Mouse (Mus musculus) neural tube, embryonic 15.5 days (tissue): Measurements from ENCODE around the gene Slc35e4. TPM values are rescaled to one million over a fixed set of nuclear protein-coding genes. Genes with fewer than 3 reads are reported as not detected.

Experiments
- ATAC-seq: fragments of 200-750 bp; cut with Nextera tagmentation; 2 replicates; pipeline ENCODE4 v1.8.0; 2017; ENCODE audit warnings: mild to moderate bottlenecking, moderate TSS enrichment, moderate library complexity; ENCODE audit not compliant: low FRiP score
- H3K27ac ChIP-seq: fragments of 300-500 bp; sonication (generic); replicated peaks from 2 replicates; pipeline ENCODE4 v1.5.1; 2015; ENCODE audit warnings: mild to moderate bottlenecking, inconsistent platforms
- H3K27me3 ChIP-seq: fragments of 300-500 bp; sonication (generic); replicated peaks from 2 replicates; pipeline ENCODE4 v1.6.1; 2015; ENCODE audit warnings: inconsistent platforms
- H3K36me3 ChIP-seq: fragments of 300-500 bp; sonication (generic); 2 replicates; pipeline ENCODE4 v1.6.1; 2015; ENCODE audit warnings: inconsistent platforms
- H3K4me1 ChIP-seq: fragments of 300-500 bp; sonication (generic); 2 replicates; pipeline ENCODE4 v1.6.1; 2015; ENCODE audit warnings: inconsistent platforms
- H3K4me2 ChIP-seq: fragments of 300-500 bp; sonication (generic); 2 replicates; pipeline ENCODE4 v1.6.1; 2015; ENCODE audit warnings: inconsistent platforms, mild to moderate bottlenecking, moderate library complexity
- H3K4me3 ChIP-seq: fragments of 300-500 bp; sonication (generic); replicated peaks from 2 replicates; pipeline ENCODE4 v1.5.1; 2015; ENCODE audit warnings: mild to moderate bottlenecking, inconsistent platforms
- H3K9ac ChIP-seq: fragments of 300-500 bp; sonication (generic); replicated peaks from 2 replicates; pipeline ENCODE4 v1.6.1; 2015; ENCODE audit warnings: mild to moderate bottlenecking, inconsistent platforms
- H3K9me3 ChIP-seq: fragments of 300-500 bp; sonication (generic); replicated peaks from 2 replicates; pipeline ENCODE4 v1.6.1; 2016; ENCODE audit warnings: inconsistent platforms
- WGBS: fragments of 180-500 bp; shearing (Covaris S2); methylation state at CpG from one replicate; pipeline ENCODE4 v1.1.7; 2015; ENCODE audit warnings: mixed read lengths; 5-methylcytosine and 5-hydroxymethylcytosine counted together
- polyA plus RNA-seq: library from polyadenylated mRNA; unstranded; fragments of >200 nt; fragmentation: Nextera tagmentation; extraction: Ambion mirVana; gene quantifications from 2 replicates; pipeline ENCODE4 v1.2.1, GENCODE M21; 2015

Slc35e4 gene
- polyA plus RNA-seq, 1 experiment from 2014 or later = 19.8 TPM

- H3K4me1 ChIP-seq = peaks cover 17% of the 10 kb centered on the region
- no peak overlapping the region for H3K4me3 ChIP-seq
- no peaks in the 10 kb centered on the region for H3K9me3 ChIP-seq
- WGBS = 74% methylated on average over 4 of the region's 4 CpGs
- no peak overlapping the region for H3K9ac ChIP-seq
- no peaks in the 10 kb centered on the region for H3K36me3 ChIP-seq
- H3K4me2 ChIP-seq = no peak overlapping the region
- no peaks in the 10 kb centered on the region for H3K27me3 ChIP-seq
- no peak for ATAC-seq
- H3K27ac ChIP-seq = no peak overlapping the region
Measured at GRCm38 (mm10) chr11:3935135-3935534, 20.7 kb upstream of the Slc35e4 start.

- ATAC-seq = no peak
- Histone ChIP-seq H3K27ac (no peak overlapping the region), H3K4me2 (no peak overlapping the region), H3K4me3 (no peak overlapping the region), H3K4me1 (peaks cover 17% of the 10 kb centered on the region), H3K9ac (no peak overlapping the region), H3K27me3 (no peaks in the 10 kb centered on the region), H3K36me3 (no peaks in the 10 kb centered on the region), H3K9me3 (no peaks in the 10 kb centered on the region)
- WGBS = 94% methylated on average over 9 of the region's 9 CpGs
Measured at GRCm38 (mm10) chr11:3933756-3934285, 19.4 kb upstream of the Slc35e4 start.

DNA sequence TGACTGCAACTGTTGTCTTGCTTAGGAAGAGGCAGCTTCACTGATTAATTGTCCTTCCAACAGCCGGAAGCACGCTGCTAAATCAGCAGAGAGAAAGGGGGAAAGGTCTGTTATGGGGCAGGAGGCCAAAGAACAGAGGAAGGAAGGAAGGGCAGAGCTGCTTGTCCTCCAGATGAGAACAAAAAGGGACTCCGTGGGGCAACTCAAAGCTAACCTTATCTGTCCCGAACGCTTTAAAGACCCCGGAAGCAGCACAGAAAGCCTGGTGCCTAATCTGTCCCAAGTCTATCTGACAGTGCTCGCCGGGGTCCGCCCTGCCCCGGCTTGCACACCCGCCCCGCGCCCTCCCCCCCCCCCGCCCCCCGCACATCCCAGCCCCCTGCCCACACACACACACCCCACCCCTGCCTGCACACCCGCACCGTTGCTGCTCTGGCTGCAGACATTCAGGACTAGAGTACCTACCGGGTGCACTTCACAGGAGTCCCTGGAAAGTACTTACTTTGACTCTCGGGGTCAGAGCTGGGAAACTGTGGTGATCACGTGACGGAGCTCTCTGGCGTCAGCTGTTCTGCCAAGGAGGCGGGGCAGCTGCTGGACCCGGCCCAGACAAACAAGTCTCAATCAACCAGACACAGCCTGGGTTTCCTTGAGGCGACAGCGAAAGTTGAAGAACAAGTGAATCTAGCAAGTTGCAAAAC is 17.2 kb upstream of the Slc35e4 start, which contains the start of gene Tcn2:
Gene Tcn2 (minus strand): TSS at position 649 of the 701 bp plus-strand sequence.
- no peaks in the 10 kb centered on the region for H3K9me3 ChIP-seq
- peak within 1 kb of the TSS; percentile 48 for H3K4me3 ChIP-seq
- no peak within 1 kb of the TSS for H3K27ac ChIP-seq
- peak within 1 kb of the TSS; percentile 26 for H3K9ac ChIP-seq
- WGBS = under 1% methylated on average over 20 of the region's 26 CpGs
- peaks cover 17% of the 10 kb centered on the region for H3K4me1 ChIP-seq
- peak; percentile 58; the same call in 1 of the 2 replicates for ATAC-seq
- 0 out of 2 replicates have a peak, but pooled peaks cover 2% of the 10 kb centered on the region for H3K36me3 ChIP-seq
- H3K4me2 ChIP-seq = peak within 1 kb of the TSS; percentile 84
- no peaks in the 10 kb centered on the region for H3K27me3 ChIP-seq

GRCm38 (mm10) chr11:3930931-3931330 is 16.5 kb upstream of the Slc35e4 start:
- H3K27ac ChIP-seq = no peak overlapping the region
- WGBS = 27% methylated on average over 6 of the region's 6 CpGs
- peaks cover 17% of the 10 kb centered on the region for H3K4me1 ChIP-seq
- H3K4me3 ChIP-seq = peak overlapping the region; percentile 48
- no peaks in the 10 kb centered on the region for H3K9me3 ChIP-seq
- no peaks in the 10 kb centered on the region for H3K27me3 ChIP-seq
- peak overlapping the region; percentile 84 for H3K4me2 ChIP-seq
- no peak for ATAC-seq
- H3K9ac ChIP-seq = peak overlapping the region; percentile 26; the same call in 1 of the 2 replicates
- 0 out of 2 replicates have a peak, but pooled peaks cover 9% of the 10 kb centered on the region for H3K36me3 ChIP-seq

- ATAC-seq = no peak
- 89% methylated on average over 4 of the region's 4 CpGs for WGBS
- 0 out of 2 replicates have a peak, but pooled peaks cover 9% of the 10 kb centered on the region for H3K36me3 ChIP-seq
Measured at GRCm38 (mm10) chr11:3930019-3930418, 15.6 kb upstream of the Slc35e4 start.

DNA sequence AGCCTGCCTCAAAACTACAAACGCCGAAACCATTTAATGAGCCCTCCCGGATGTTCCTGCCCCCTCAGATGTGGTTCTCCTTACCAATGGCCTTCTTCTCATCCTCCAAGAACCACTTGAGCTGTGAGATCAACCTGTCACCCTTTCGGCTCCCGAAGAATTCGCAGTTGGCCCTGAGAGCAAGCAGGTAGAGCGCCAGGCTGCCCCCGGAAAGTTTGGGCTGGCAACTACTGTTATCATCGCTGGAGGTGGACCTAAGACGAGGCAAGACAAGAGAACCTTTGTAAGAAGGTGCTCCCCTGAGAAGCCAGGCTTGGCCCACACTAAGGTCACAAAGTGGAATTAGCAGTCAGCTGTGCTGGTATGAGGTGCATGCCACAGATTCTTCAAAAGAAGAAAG is 11.5 kb upstream of the Slc35e4 start:
- ATAC-seq = no peak
- no peaks in the 10 kb centered on the region for H3K27me3 ChIP-seq
- 94% methylated on average over 10 of the region's 10 CpGs for WGBS
- H3K4me3 ChIP-seq = no peak overlapping the region
- H3K27ac ChIP-seq = no peak overlapping the region
- H3K9ac ChIP-seq = no peak overlapping the region
- H3K4me2 ChIP-seq = no peak overlapping the region
- H3K9me3 ChIP-seq = no peaks in the 10 kb centered on the region
- peaks cover 3% of the 10 kb centered on the region for H3K4me1 ChIP-seq
- H3K36me3 ChIP-seq = peaks cover 23% of the 10 kb centered on the region

More at GRCm38 (mm10) chr11:3930019-3930418, 15.6 kb upstream of the Slc35e4 start:
- H3K27me3 ChIP-seq = no peaks in the 10 kb centered on the region
- no peak overlapping the region for H3K4me2 ChIP-seq
- H3K27ac ChIP-seq = no peak overlapping the region
- peaks cover 17% of the 10 kb centered on the region for H3K4me1 ChIP-seq
- no peak overlapping the region for H3K4me3 ChIP-seq
- H3K9me3 ChIP-seq = no peaks in the 10 kb centered on the region
- no peak overlapping the region for H3K9ac ChIP-seq

DNA sequence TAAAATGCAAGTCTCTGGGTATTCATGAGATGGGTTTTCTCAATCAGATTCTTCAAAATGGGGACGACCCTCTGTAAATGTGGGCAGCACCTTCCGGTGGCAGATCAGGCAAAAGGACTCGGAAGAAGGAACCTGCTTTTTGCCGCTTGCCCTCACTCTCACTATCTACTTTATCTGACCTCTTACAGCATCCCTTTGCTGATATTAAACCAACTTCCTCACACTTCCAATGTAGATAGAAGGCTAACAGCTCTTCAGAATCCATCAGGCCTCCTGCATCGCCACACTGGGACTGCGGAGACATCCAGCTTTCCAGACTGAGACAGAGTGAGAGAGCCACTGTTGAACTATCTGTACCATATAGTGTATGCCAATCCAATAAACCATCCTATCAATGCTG is 8.3 kb upstream of the Slc35e4 start:
- Histone ChIP-seq H3K4me3 (no peak overlapping the region), H3K27me3 (no peaks in the 10 kb centered on the region), H3K27ac (no peak overlapping the region), H3K4me2 (no peak overlapping the region), H3K9ac (no peak overlapping the region), H3K36me3 (peaks cover 23% of the 10 kb centered on the region), H3K4me1 (no peaks in the 10 kb centered on the region), H3K9me3 (no peaks in the 10 kb centered on the region)
- ATAC-seq = no peak
- WGBS = 97% methylated on average over 6 of the region's 6 CpGs

DNA sequence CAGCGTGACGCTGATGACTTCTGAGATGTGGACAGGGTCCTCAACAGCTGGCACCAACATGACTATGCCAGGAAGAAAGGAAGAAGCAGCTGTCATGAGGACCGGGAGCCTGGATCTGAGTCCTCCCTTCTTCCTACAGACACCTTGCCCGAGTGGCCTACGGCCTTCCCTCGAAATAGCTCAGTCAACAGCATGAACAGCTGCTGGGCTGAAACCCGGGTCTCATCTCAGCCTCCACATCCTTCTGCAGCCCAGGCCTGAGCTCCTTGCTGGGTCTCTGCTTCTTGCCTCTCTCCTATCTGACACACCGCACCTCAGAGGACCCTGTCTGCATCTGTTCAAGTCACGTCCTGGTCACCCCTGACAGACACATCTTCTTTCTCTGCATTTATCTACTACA is 7.7 kb upstream of the Slc35e4 start:
- Histone ChIP-seq H3K27me3 (no peaks in the 10 kb centered on the region), H3K36me3 (peaks cover 23% of the 10 kb centered on the region), H3K9ac (no peak overlapping the region), H3K4me2 (no peak overlapping the region), H3K27ac (no peak overlapping the region), H3K4me3 (no peak overlapping the region), H3K4me1 (no peaks in the 10 kb centered on the region), H3K9me3 (no peaks in the 10 kb centered on the region)
- WGBS = 98% methylated on average over 9 of the region's 9 CpGs
- ATAC-seq = no peak

DNA sequence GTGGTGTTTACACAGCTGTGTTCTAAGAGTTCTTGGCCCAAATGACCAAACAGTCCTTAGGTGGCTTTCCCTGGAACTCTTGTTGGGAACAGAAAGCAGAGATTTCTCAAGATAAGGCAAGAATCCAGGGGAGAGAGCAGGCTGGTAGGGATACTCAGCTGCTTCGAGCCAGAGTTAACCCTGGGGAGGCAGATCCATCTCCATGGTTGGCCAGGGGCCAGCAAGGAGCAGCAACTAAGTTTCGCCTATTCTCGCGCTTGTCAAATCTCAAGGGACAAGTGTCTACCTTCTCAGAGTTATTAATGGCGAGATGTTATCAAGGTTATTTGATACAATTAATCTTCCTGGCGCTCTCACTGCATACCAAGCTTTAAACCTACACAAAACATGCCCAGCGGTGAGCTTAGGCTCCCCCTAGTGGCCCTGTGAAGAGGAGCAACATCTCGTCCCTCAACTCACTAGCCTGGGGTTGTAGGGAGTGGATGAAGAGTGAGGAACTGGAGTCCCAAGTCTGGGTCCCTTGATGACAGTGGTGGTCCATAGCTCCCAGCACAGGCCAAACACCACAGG is 6.9 kb upstream of the Slc35e4 start:
- Histone ChIP-seq H3K4me2 (no peak overlapping the region), H3K4me3 (no peak overlapping the region), H3K9ac (no peak overlapping the region), H3K4me1 (no peaks in the 10 kb centered on the region), H3K27me3 (no peaks in the 10 kb centered on the region), H3K36me3 (peaks cover 18% of the 10 kb centered on the region), H3K9me3 (no peaks in the 10 kb centered on the region), H3K27ac (no peak overlapping the region)
- ATAC-seq = no peak
- WGBS = 20% methylated on average over 8 of the region's 8 CpGs

- Histone ChIP-seq H3K9me3 (no peaks in the 10 kb centered on the region), H3K9ac (no peak overlapping the region), H3K4me3 (no peak overlapping the region), H3K4me1 (no peaks in the 10 kb centered on the region), H3K36me3 (peaks cover 14% of the 10 kb centered on the region), H3K27ac (no peak overlapping the region), H3K27me3 (no peaks in the 10 kb centered on the region), H3K4me2 (no peak overlapping the region)
- WGBS = 92% methylated on average over 7 of the region's 7 CpGs
- no peak for ATAC-seq
Measured at GRCm38 (mm10) chr11:3920476-3920875, 6.0 kb upstream of the Slc35e4 start.

GRCm38 (mm10) chr11:3918738-3919137 is 4.3 kb upstream of the Slc35e4 start:
- no peak overlapping the region for H3K4me3 ChIP-seq
- peaks cover 9% of the 10 kb centered on the region for H3K4me1 ChIP-seq
- H3K9me3 ChIP-seq = no peaks in the 10 kb centered on the region
- H3K4me2 ChIP-seq = no peak overlapping the region
- WGBS = 56% methylated on average over 1 of the region's 1 CpGs
- peaks cover 12% of the 10 kb centered on the region for H3K36me3 ChIP-seq
- no peak overlapping the region for H3K9ac ChIP-seq
- no peaks in the 10 kb centered on the region for H3K27me3 ChIP-seq
- no peak for ATAC-seq
- H3K27ac ChIP-seq = no peak overlapping the region
